Mouse (Mus musculus) common myeloid progenitor, adult 5-6 weeks (primary cell): ENCODE measurements around the gene Orai2. TPM values are rescaled to one million over a fixed set of nuclear protein-coding genes. Genes with fewer than 3 reads are reported as not detected.
A peak's percentile ranks its signal among the peaks of the same experiment; 100 is the strongest.
"Not testable (repeated sequence)": the region's sequence is repeated elsewhere in the genome, so short reads cannot be mapped to it uniquely, and the experiment has no call there.

Experiments used
- ATAC-seq: replicated peaks from 2 replicates; pipeline ENCODE4 v1.8.0; 2016; ENCODE audit warnings: low read depth, mild to moderate bottlenecking, moderate TSS enrichment, inconsistent platforms; ENCODE audit not compliant: poor library complexity, severe bottlenecking
- total RNA-seq: library from RNA; stranded (forward); fragments of 200-1000, 187-1606 nt; gene quantifications from 2 replicates; pipeline ENCODE4 v1.2.3, GENCODE M21; 2017

The Orai2 gene
- total RNA-seq, 1 experiment from 2014 or later, result 33.7 TPM

DNA sequence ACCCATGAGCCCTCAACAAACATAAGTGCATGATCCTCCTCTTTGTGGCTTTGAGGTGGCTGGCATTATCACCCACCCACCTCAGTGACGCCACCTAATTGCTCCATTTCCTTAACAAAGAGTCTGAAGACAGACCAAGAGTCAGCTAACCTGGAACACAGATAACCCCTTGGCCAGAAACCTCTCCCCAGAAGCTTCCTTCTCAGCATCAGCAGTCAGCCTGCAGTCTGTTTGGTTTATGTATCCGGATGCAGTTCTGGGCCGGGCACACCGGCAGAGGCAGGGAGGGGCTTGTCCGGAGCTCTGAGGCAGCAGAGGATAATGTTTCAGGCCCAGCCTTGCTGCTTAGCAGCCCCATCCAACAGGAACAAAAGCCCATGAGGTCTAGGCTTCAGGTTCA lies 9.1 kb upstream of the Orai2 start:
- ATAC-seq, result peak; percentile 67

- ATAC-seq, result peak; percentile 26; the same call in 1 of the 2 replicates
Measured at GRCm38 (mm10) chr5:136173606-136174463, 3.3 kb upstream of the Orai2 start.

DNA sequence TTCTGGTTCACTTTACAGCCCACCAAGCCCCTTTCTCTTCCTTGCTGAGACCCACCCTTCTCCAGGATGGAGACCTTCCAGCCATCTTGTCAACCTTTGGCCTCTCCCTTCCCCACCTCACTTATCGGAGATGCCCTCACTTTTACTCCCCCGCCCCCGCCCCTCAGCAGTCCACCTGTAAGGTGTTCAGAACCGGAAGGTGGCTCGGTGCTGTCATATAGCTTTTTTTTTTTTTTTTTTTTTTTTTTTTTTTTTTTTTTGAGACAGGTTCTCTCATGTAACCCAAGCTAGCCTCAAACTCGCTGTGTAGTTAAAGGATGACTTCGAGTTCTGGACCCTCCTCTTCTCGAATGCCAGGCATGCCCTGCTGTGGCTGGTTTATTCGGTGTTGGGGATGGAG lies 2.4 kb upstream of the Orai2 start:
- ATAC-seq, result no peak

DNA sequence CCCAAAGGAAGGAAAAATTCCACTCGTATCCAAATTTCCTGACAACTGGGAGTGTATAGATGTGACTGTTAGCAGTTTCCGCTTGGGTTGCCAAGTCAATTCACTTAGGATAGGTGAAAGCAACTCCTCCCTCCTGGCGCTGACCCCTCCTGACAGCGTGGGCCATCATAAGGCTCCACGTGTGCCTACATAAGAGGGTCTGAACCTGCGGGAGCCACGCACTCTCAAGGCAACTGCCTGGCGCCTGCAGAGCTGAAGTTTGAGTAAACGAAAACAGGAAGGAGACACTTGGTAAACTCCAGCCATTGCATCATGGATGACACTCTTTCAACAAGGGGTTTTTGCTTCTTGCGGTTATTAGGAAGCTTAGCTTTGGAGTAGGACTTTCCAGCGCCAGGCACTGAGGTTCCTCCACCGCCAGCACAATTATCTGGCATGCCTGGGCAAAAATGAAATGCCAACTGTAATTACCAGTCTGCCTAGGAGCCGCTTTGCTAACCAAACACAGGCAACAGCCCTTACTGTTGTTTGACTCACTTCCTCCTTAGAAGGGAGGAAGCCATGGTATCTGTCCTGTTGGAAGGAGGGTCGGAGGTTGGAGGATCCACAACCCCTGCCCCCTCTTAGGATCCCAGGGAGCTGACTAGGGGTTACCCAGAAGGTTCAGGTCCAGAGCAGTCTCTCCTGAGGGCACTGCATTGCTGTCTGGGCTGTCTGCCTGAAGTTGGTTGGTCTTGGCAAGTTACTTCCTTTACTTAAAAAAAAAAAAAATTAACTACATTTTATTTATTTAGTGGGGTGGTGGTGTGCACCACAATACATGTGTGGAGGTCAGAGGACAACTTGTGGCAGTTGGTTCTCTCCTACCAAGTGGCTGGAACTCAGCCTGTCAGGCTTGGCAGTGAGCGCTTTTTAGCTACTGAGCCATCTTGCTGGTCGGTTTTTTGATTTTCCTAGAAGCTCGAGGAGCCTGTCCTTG lies 1.1 kb upstream of the Orai2 start:
- peak; percentile 45 for ATAC-seq

- peak; percentile 12 for ATAC-seq
Measured at GRCm38 (mm10) chr5:136169626-136170511, 644 bp downstream of the Orai2 start.

GRCm38 (mm10) chr5:136168071-136168470 lies 2.4 kb downstream of the Orai2 start:
- no peak for ATAC-seq

GRCm38 (mm10) chr5:136167296-136167695 lies 3.2 kb downstream of the Orai2 start:
- no peak for ATAC-seq

DNA sequence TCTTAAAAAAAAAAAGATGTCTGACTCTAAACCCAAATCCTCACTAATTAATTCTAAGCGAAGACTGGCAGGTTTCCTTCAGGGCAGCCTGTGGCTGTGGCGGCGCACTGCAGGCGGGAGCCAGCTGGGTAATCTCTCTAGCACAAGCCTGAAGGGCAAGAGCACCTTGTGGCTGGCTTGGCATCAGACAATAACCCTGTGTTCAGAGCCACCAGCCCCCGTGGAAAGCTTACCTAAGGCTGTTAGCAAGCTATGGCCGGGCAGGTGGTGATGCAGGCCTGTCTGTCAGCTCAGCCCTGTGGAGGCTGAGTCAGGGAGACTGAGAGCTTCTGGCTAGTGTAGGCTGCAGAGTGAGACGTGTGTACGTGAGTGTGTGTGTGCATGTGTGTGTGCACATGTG lies 5.3 kb downstream of the Orai2 start:
- no peak for ATAC-seq

- ATAC-seq, result no peak
Measured at GRCm38 (mm10) chr5:136163807-136164474, 6.6 kb downstream of the Orai2 start.

GRCm38 (mm10) chr5:136160084-136160483 lies 10.4 kb downstream of the Orai2 start:
- not testable (repeated sequence) for ATAC-seq

DNA sequence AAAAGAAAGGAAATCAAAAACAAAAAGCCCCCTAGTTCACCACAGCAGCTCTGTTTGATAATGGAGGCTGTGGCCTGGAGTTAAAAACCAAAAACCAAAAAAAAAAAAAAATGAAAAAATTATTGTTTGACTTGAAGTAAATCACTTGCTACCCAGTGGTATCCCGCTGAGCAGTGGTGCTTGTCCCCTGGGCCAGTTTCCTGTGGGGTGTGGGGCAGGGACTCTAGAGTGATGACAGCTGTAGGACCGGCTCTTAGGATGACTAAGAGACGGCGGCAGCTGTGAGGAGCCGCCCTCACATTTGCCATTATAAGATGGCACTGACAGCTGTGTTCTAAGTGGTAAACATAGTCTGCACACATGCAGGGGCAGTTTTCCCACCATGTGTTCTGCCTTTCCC lies 15.1 kb downstream of the Orai2 start:
- no peak for ATAC-seq

DNA sequence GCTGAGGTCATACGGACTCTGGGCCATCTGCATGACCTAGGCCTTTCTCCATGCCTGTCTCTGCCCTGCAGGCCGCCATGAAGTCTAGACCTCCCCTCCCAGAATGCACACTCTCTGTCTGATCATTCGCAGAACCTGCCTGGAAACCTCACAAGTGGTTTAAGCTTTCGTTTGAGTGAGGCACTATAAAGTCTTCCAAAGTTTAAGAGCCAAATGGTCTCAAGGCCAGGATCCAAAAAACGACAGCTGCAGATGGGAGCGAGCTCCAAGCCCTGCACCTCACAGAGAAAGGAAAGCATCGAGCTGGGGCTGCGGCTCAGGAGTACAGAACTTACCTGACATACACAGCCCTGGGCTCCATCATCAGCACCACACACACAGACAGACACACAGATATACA lies 18.1 kb downstream of the Orai2 start:
- ATAC-seq, result no peak

DNA sequence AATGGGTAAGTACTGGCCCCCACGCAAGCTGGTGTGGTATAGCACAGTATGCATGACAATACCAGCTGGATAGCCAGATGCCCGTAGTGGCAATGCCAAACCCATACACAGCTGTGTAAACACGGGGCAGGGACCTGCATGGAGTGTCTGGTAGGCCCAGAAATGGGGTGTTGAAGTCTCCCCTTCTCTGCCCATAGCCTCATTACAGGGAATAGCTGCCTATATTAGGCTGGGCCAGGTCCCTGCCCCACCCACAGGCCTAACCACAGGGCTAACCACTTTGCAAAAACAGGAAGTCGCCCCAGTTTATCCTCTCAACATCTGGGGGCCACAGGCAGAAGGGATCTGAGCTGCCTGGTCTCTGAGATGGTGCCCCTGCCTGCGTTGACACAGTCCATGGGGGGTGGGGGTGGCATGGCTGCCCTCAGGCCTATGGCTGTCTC lies 21.4 kb downstream of the Orai2 start:
- ATAC-seq, result peak; percentile 91

DNA sequence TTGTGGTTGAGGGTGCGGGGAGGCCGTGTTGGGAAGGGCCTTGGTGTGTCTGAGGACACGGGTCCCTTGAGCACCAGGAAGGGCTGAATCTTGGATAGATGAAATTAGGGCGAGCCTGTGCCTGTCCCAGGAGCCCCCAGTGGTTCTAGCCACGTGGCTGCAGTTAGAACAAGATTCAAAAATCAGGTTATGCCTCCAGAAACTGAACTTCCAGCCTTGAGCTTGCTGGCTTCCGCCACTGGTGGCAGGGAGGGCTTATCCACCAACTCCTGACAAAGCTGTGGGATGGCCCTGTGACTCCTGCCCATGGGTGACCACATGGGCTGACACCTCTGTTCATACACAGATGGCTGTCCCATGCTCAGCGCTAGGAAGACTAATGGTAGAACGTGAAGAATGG lies 22.8 kb downstream of the Orai2 start:
- ATAC-seq, result no peak

GRCm38 (mm10) chr5:136146936-136147335 lies 23.6 kb downstream of the Orai2 start:
- ATAC-seq, result no peak

GRCm38 (mm10) chr5:136144606-136145430 lies 25.7 kb downstream of the Orai2 start:
- ATAC-seq, result no peak

GRCm38 (mm10) chr5:136143161-136143755 lies 27.3 kb downstream of the Orai2 start:
- no peak for ATAC-seq

DNA sequence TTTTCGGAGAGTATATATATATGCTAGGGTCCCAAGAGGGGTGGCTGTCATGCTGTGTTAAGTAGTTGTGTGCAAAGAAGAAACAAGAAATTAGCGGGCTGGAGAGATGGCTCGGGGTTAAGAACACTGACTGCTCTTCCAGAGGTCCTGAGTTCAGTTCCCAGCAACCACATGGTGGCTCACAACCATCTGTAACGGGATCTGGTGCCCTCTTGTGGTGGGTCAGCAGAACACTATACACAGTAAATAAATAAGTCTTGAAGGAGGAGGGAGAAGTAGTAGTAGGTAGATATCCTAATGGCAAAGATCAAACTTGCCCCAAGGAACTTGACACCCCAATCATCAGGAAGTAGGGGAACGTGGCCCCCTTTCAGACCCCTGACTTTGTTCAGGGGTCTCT lies 27.8 kb downstream of the Orai2 start:
- ATAC-seq, result no peak
